Mouse (Mus musculus): ENCODE results near the gene Olfr410.

Olfr410 gene

GRCm38 (mm10) chr11:74337931-74338330 lies at the start of gene Olfr410:
TSS of gene Olfr410 (minus strand) at chr11:74338031.
- DNase-seq (ENCODE audit: extremely low read depth, insufficient read length, low spot score), result no peak

- DNase-seq (ENCODE audit: extremely low read depth, insufficient read length, low spot score), result no peak
Observed at GRCm38 (mm10) chr11:74387203-74387602, 49.4 kb upstream of the Olfr410 start.

- no peak for DNase-seq (ENCODE audit: extremely low read depth, insufficient read length, low spot score)
Observed at GRCm38 (mm10) chr11:74385674-74386073, 47.8 kb upstream of the Olfr410 start.

GRCm38 (mm10) chr11:74379166-74379873 lies 41.5 kb upstream of the Olfr410 start:
- DNase-seq (ENCODE audit: extremely low read depth, insufficient read length, low spot score), result no peak

- DNase-seq (ENCODE audit: extremely low read depth, insufficient read length, low spot score), result no peak
Observed at GRCm38 (mm10) chr11:74376847-74377246, 39.0 kb upstream of the Olfr410 start.

GRCm38 (mm10) chr11:74371393-74372100 lies 33.7 kb upstream of the Olfr410 start:
- DNase-seq (ENCODE audit: extremely low read depth, insufficient read length, low spot score), result peak; percentile 45

- DNase-seq (ENCODE audit: extremely low read depth, insufficient read length, low spot score), result no peak
Observed at GRCm38 (mm10) chr11:74361769-74362168, 23.9 kb upstream of the Olfr410 start, which contains the start of gene Olfr412. TSS of gene Olfr412 (plus strand) at chr11:74362069.

GRCm38 (mm10) chr11:74352550-74352949 lies 14.7 kb upstream of the Olfr410 start, which contains the start of gene Olfr411:
TSS of gene Olfr411 (minus strand) at chr11:74352650.
- no peak for DNase-seq (ENCODE audit: extremely low read depth, insufficient read length, low spot score)

GRCm38 (mm10) chr11:74328781-74329180 lies 9.1 kb downstream of the Olfr410 start:
- DNase-seq (ENCODE audit: extremely low read depth, insufficient read length, low spot score), result no peak

- DNase-seq (ENCODE audit: extremely low read depth, insufficient read length, low spot score), result no peak
Observed at GRCm38 (mm10) chr11:74326044-74326443, 11.8 kb downstream of the Olfr410 start.

GRCm38 (mm10) chr11:74287256-74287655 lies 50.6 kb downstream of the Olfr410 start:
- DNase-seq (ENCODE audit: extremely low read depth, insufficient read length, low spot score), result no peak

- no peak for DNase-seq (ENCODE audit: extremely low read depth, insufficient read length, low spot score)
Observed at GRCm38 (mm10) chr11:74283436-74283835, 54.4 kb downstream of the Olfr410 start, which contains the start of gene Olfr59. TSS of gene Olfr59 (plus strand) at chr11:74283736.

Data from 3134 (cell line).